Mouse (Mus musculus) thymus, adult 2 months (tissue): Measurements from ENCODE around the gene Vamp2.

ENCODE experiments used
- CTCF ChIP-seq: fragments of 200-500 bp; IDR thresholded peaks from 2 replicates; pipeline ENCODE4 v1.5.1; 2012; ENCODE audit warnings: mild to moderate bottlenecking, control low read depth, low read length, moderate library complexity, borderline replicate concordance; ENCODE audit not compliant: control insufficient read depth, poor library complexity, insufficient read depth; ENCODE audit errors: extremely low read depth
- POLR2A ChIP-seq: fragments of 200-500 bp; IDR thresholded peaks from 2 replicates; pipeline ENCODE4 v1.6.1; 2012; ENCODE audit warnings: mild to moderate bottlenecking, low read length, control low read depth, moderate library complexity; ENCODE audit not compliant: control insufficient read depth, poor library complexity, insufficient read depth; ENCODE audit errors: extremely low read depth

DNA sequence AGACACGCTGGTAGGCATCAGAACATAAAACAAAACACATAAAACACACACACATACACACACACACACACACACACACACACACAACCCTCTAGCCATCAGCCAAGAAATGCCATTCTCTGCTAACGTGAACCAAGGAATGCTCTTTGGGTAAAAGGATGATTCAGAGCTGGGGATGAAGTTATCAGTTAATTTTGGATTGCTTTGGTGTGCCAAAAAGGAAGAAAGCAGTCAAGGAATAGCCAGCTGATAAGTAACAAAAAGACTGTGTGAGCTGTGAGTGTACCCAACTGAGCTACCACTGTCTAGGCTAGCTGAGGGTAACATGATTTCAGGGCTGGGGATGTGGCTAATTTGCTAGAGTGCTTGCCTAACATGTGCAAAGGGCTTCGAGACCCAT is 25.7 kb downstream of the Vamp2 start:
- TF ChIP-seq CTCF (no peak), POLR2A (no peak)
